Mouse (Mus musculus): ENCODE results near the gene Urad. TPM values are rescaled to one million over a fixed set of nuclear protein-coding genes. Genes with fewer than 3 reads are reported as not detected.

The Urad gene
- polyA plus RNA-seq, 1 experiment from 2014 or later, result not detected

- Histone ChIP-seq H3K4me3 (replicated peaks; ENCODE audit: low read depth, low read length) (no peak overlapping the region), H3K9me3 (replicated peaks; ENCODE audit: low read length) (no peaks in the 10 kb centered on the region), H3K4me2 (ENCODE audit: low read length) (no peak overlapping the region), H3K27ac (no peak overlapping the region), H3K27me3 (ENCODE audit: insufficient read depth, low read length) (peaks cover 64% of the 10 kb centered on the region), H3K9ac (ENCODE audit: low read depth, low read length) (no peak overlapping the region), H3K4me1 (replicated peaks; ENCODE audit: insufficient read depth, low read length) (no peaks in the 10 kb centered on the region), H3K36me3 (ENCODE audit: insufficient read depth, low read length) (no peaks in the 10 kb centered on the region)
- DNase-seq (ENCODE audit: low spot score) (no peak), ATAC-seq (replicated peaks; ENCODE audit: low FRiP score, low read depth) (no peak)
- 6% methylated on average over 7 of the region's 7 CpGs for WGBS
- TF ChIP-seq CTCF (IDR thresholded peaks at IDR 0.05; ENCODE audit: low read depth), result no peak
These were observed 4.9 kb downstream of the Urad start for GRCm38 (mm10) chr5:147317321-147317720.

GRCm38 (mm10) chr5:147315432-147316075, 6.7 kb downstream of the Urad start:
- H3K4me2 ChIP-seq (ENCODE audit: low read length), result no peak overlapping the region
- no peak overlapping the region for H3K9ac ChIP-seq (ENCODE audit: low read depth, low read length)
- ATAC-seq (replicated peaks; ENCODE audit: low FRiP score, low read depth) (no peak), DNase-seq (ENCODE audit: low spot score) (no peak)
- 1% methylated on average over 25 of the region's 25 CpGs for WGBS
- H3K27me3 ChIP-seq (ENCODE audit: insufficient read depth, low read length), result peaks cover 78% of the 10 kb centered on the region
- TF ChIP-seq CTCF (IDR thresholded peaks at IDR 0.05; ENCODE audit: low read depth), result no peak
- H3K36me3 ChIP-seq (ENCODE audit: insufficient read depth, low read length), result no peaks in the 10 kb centered on the region
- no peaks in the 10 kb centered on the region for H3K4me1 ChIP-seq (replicated peaks; ENCODE audit: insufficient read depth, low read length)
- H3K27ac ChIP-seq, result no peak overlapping the region
- no peaks in the 10 kb centered on the region for H3K9me3 ChIP-seq (replicated peaks; ENCODE audit: low read length)
- 0 out of 2 replicates have a peak overlapping the region, but pooled peaks have one; percentile 1 for H3K4me3 ChIP-seq (replicated peaks; ENCODE audit: low read depth, low read length)

GRCm38 (mm10) chr5:147314646-147315431, 7.4 kb downstream of the Urad start:
- Histone ChIP-seq H3K27ac (no peak overlapping the region), H3K4me2 (ENCODE audit: low read length) (no peak overlapping the region), H3K36me3 (ENCODE audit: insufficient read depth, low read length) (no peaks in the 10 kb centered on the region), H3K27me3 (ENCODE audit: insufficient read depth, low read length) (peaks cover 85% of the 10 kb centered on the region), H3K9ac (ENCODE audit: low read depth, low read length) (no peak overlapping the region), H3K4me3 (replicated peaks; ENCODE audit: low read depth, low read length) (0 out of 2 replicates have a peak overlapping the region, but pooled peaks have one; percentile 1), H3K9me3 (replicated peaks; ENCODE audit: low read length) (no peaks in the 10 kb centered on the region), H3K4me1 (replicated peaks; ENCODE audit: insufficient read depth, low read length) (no peaks in the 10 kb centered on the region)
- no peak for DNase-seq (ENCODE audit: low spot score)
- ATAC-seq (replicated peaks; ENCODE audit: low FRiP score, low read depth), result no peak
- TF ChIP-seq CTCF (IDR thresholded peaks at IDR 0.05; ENCODE audit: low read depth), result no peak
- WGBS, result under 1% methylated on average over 39 of the region's 39 CpGs

- Histone ChIP-seq H3K4me1 (replicated peaks; ENCODE audit: insufficient read depth, low read length) (no peaks in the 10 kb centered on the region), H3K4me2 (ENCODE audit: low read length) (no peak overlapping the region), H3K36me3 (ENCODE audit: insufficient read depth, low read length) (no peaks in the 10 kb centered on the region), H3K27ac (no peak overlapping the region), H3K9ac (ENCODE audit: low read depth, low read length) (no peak overlapping the region), H3K9me3 (replicated peaks; ENCODE audit: low read length) (no peaks in the 10 kb centered on the region), H3K4me3 (replicated peaks; ENCODE audit: low read depth, low read length) (no peak overlapping the region), H3K27me3 (ENCODE audit: insufficient read depth, low read length) (peaks cover 97% of the 10 kb centered on the region)
- WGBS, result 2% methylated on average over 27 of the region's 27 CpGs
- no peak for DNase-seq (ENCODE audit: low spot score)
- TF ChIP-seq CTCF (IDR thresholded peaks at IDR 0.05; ENCODE audit: low read depth), result no peak
- ATAC-seq (replicated peaks; ENCODE audit: low FRiP score, low read depth), result no peak
These were observed 9.2 kb downstream of the Urad start for GRCm38 (mm10) chr5:147312830-147313685.

- no peaks in the 10 kb centered on the region for H3K9me3 ChIP-seq (replicated peaks; ENCODE audit: low read length)
- H3K27ac ChIP-seq, result no peak overlapping the region
- DNase-seq (ENCODE audit: low spot score) (no peak), ATAC-seq (replicated peaks; ENCODE audit: low FRiP score, low read depth) (no peak)
- 6% methylated on average over 2 of the region's 2 CpGs for WGBS
- no peak overlapping the region for H3K4me3 ChIP-seq (replicated peaks; ENCODE audit: low read depth, low read length)
- H3K36me3 ChIP-seq (ENCODE audit: insufficient read depth, low read length), result no peaks in the 10 kb centered on the region
- peaks cover 96% of the 10 kb centered on the region for H3K27me3 ChIP-seq (ENCODE audit: insufficient read depth, low read length)
- H3K4me2 ChIP-seq (ENCODE audit: low read length), result no peak overlapping the region
- peaks cover 9% of the 10 kb centered on the region for H3K4me1 ChIP-seq (replicated peaks; ENCODE audit: insufficient read depth, low read length)
- H3K9ac ChIP-seq (ENCODE audit: low read depth, low read length), result no peak overlapping the region
- no peak for TF ChIP-seq CTCF (IDR thresholded peaks at IDR 0.05; ENCODE audit: low read depth)
These were observed 12.5 kb downstream of the Urad start for GRCm38 (mm10) chr5:147309786-147310185.

GRCm38 (mm10) chr5:147308451-147308850, 13.8 kb downstream of the Urad start:
- H3K4me3 ChIP-seq (replicated peaks; ENCODE audit: low read depth, low read length), result no peak overlapping the region
- peaks cover 97% of the 10 kb centered on the region for H3K27me3 ChIP-seq (ENCODE audit: insufficient read depth, low read length)
- no peak overlapping the region for H3K9ac ChIP-seq (ENCODE audit: low read depth, low read length)
- H3K9me3 ChIP-seq (replicated peaks; ENCODE audit: low read length), result no peaks in the 10 kb centered on the region
- H3K4me2 ChIP-seq (ENCODE audit: low read length), result no peak overlapping the region
- no peaks in the 10 kb centered on the region for H3K36me3 ChIP-seq (ENCODE audit: insufficient read depth, low read length)
- TF ChIP-seq CTCF (IDR thresholded peaks at IDR 0.05; ENCODE audit: low read depth), result no peak
- H3K27ac ChIP-seq, result no peak overlapping the region
- ATAC-seq (replicated peaks; ENCODE audit: low FRiP score, low read depth), result no peak
- WGBS, result 8% methylated on average over 9 of the region's 9 CpGs
- peaks cover 9% of the 10 kb centered on the region for H3K4me1 ChIP-seq (replicated peaks; ENCODE audit: insufficient read depth, low read length)
- no peak for DNase-seq (ENCODE audit: low spot score)

Measured in kidney, postnatal 0 days (tissue).